Mouse (Mus musculus) heart, adult 2 months (tissue): ENCODE data around the gene Jade2.

Source experiments
- CTCF ChIP-seq: fragments of 200-600 bp; IDR thresholded peaks from 2 replicates; pipeline ENCODE4 v1.8.1; 2022; ENCODE audit warnings: antibody characterized with exemption, mild to moderate bottlenecking, moderate library complexity
- POLR2A ChIP-seq: fragments of 200-500 bp; IDR thresholded peaks from 2 replicates; pipeline ENCODE4 v1.6.1; 2011; ENCODE audit warnings: mild to moderate bottlenecking, low read depth, low read length, control low read depth; ENCODE audit not compliant: insufficient read depth

DNA sequence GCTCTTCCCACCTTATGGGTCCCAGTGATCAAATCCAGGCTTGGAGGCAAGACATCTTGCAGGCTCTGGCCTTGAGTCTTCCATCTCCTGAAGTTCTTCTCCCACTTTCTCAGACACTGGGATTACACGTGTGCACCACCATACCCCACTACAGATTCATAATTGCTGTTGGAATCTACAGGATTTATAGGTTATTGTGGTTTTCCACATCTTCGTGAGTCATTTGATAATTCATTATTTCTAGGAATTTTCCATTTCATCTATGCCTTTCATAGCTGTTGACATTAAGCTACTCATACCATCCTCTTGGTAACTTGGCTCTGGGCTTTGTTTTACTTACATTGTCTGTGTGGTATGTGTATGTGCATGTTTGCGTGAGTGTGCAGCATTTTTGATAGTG, 46.8 kb upstream of the Jade2 start:
- TF ChIP-seq CTCF: no peak
- TF ChIP-seq POLR2A: no peak
